Mouse (Mus musculus) CH12.LX (cell line): Measurements from ENCODE around the gene Coro2a.
A peak's percentile ranks its signal among the peaks of the same experiment; 100 is the strongest.

Source experiments
- CHD2 ChIP-seq: IDR thresholded peaks from 2 replicates; pipeline ENCODE4 v1.6.1; 2011; ENCODE audit warnings: low read length, improper control_type of control experiment
- CTCF ChIP-seq, 2 experiments: IDR thresholded peaks in 1 of 2; conservative IDR thresholded peaks in 1 of 2; 2 replicates each; pipeline ENCODE4 v1.5.1; 2011 to 2012; ENCODE audit warnings: low read depth in 2 of 2, low read length in 2 of 2, improper control_type of control experiment in 1 of 2, inconsistent platforms in 1 of 2, mild to moderate bottlenecking in 1 of 2, moderate library complexity in 1 of 2
- EP300 ChIP-seq: IDR thresholded peaks from 2 replicates; pipeline ENCODE4 v1.6.1; 2011; ENCODE audit warnings: low read length, improper control_type of control experiment
- GABPA ChIP-seq: IDR thresholded peaks from 2 replicates; pipeline ENCODE4 v1.6.1; 2012; ENCODE audit warnings: low read depth, low read length, improper control_type of control experiment, inconsistent platforms; ENCODE audit not compliant: insufficient replicate concordance
- HCFC1 ChIP-seq: IDR thresholded peaks from 2 replicates; pipeline ENCODE4 v1.6.1; 2012; ENCODE audit warnings: low read depth, mild to moderate bottlenecking, inconsistent platforms, low read length, improper control_type of control experiment
- KAT2A ChIP-seq: IDR thresholded peaks from 2 replicates; pipeline ENCODE4 v1.6.1; 2012; ENCODE audit warnings: low read length, improper control_type of control experiment, inconsistent platforms; ENCODE audit not compliant: insufficient replicate concordance
- MXI1 ChIP-seq: IDR thresholded peaks from 2 replicates; pipeline ENCODE4 v1.6.1; 2011; ENCODE audit warnings: mild to moderate bottlenecking, low read depth, low read length, improper control_type of control experiment
- NELFE ChIP-seq: IDR thresholded peaks from 2 replicates; pipeline ENCODE4 v1.6.1; 2011; ENCODE audit warnings: low read depth, low read length, improper control_type of control experiment
- POLR2A ChIP-seq: IDR thresholded peaks from 2 replicates; pipeline ENCODE4 v1.6.1; 2011; ENCODE audit warnings: low read depth, mild to moderate bottlenecking, improper control_type of control experiment, low read length
- TBP ChIP-seq: conservative IDR thresholded peaks from 2 replicates; pipeline ENCODE4 v1.6.1; 2011; ENCODE audit warnings: low read depth, low read length, improper control_type of control experiment
- ZNF384 ChIP-seq: IDR thresholded peaks from 2 replicates; pipeline ENCODE4 v1.6.1; 2012; ENCODE audit warnings: low read depth, low read length, improper control_type of control experiment, inconsistent platforms

DNA sequence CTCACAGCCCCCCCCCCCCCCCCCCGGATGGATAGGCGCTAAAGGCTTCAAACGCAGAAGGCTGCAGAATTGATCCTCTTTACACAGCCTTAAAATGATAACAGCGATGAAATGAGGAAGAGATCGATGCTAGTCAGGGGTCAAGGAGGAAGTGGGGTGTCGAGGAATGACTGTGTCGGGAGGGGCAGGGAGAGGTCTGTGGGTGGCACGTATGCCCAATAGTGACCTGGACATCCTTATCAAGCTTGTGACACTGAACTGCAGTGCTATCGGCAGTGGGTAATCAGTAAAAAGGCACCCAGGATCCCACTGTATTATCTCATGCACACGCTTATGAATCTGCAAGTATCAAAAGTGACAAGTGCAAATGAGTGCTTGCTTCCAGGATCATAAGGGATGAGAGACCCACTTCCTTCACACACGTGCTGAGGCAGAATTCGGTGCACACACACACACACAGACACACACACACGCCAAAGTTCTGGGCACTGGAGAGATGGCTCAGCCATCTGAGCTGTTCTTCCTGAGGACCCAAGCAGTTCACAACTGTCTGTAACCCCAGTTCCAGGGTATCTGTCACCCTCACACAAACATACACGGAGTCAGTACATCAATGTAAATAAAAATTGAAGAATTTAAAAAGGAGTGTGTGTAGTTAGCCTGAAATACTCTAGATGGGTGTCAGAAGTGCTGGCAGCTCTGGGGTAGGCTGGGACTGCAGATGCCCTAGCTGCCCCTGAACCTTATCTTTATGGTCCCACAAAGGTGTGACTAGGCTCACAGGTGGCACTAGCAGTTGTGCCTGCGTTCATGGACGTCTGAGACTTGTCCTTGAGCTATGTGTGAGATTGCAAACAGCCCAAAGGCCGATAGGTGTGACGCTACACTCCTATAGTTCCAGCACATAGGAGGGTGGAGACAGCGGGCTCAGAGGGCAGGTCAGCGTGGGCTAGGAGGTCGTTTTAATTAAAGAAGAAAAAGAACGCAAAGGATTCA, 43.0 kb downstream of the Coro2a start:
- no peak for TF ChIP-seq TBP
- no peak for TF ChIP-seq CHD2
- no peak for TF ChIP-seq NELFE
- TF ChIP-seq KAT2A: no peak
- TF ChIP-seq CTCF (conservative IDR thresholded peaks at IDR 0.05 in 1 of 2, IDR thresholded peaks at IDR 0.05 in 1 of 2; ENCODE audit: low read depth in 2 of 2, low read length in 2 of 2): no peak
- TF ChIP-seq GABPA: no peak
- TF ChIP-seq EP300: peak; percentile 59; the same call in 1 of the 2 replicates
- no peak for TF ChIP-seq HCFC1
- no peak for TF ChIP-seq ZNF384
- no peak for TF ChIP-seq MXI1
- no peak for TF ChIP-seq POLR2A
